Mouse (Mus musculus): ENCODE measurements around the gene Acap2. TPM values are rescaled to one million over a fixed set of nuclear protein-coding genes. Genes with fewer than 3 reads are reported as not detected.
A peak's percentile ranks its signal among the peaks of the same experiment; 100 is the strongest.

Gene Acap2
- polyA plus RNA-seq, 1 experiment from 2014 or later: 27.2 TPM

DNA sequence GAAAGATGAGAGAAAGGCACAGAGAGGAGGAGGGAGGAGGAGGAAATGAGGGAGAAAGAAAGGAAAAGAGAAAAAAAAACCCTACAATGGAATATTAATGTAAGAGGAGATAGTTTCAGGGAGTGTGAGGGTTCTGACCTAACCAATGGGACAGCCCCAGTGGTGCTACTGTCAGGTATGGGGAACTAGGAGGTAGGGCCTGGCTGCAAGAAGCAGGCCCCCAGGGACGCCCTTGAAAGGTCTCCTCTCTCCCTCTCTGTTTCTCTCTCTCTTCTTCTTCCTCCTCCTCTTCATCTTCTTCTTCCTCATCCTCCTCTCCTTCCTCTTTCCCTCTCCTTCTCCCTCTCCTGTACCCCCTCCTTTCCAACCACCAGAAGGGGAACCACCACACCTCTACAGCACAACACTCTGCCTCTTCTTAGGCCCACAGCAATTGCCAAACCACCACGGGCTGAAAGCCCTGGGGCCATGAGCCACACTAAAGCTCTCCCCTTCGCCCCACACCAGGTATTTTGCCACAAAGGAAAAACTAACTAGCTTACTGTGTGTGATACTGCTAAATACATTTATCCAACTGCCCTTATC lies 126.6 kb downstream of the Acap2 start:
- Histone ChIP-seq H3K27me3 (no peaks in the 10 kb centered on the region), H3K4me1 (peaks cover 12% of the 10 kb centered on the region), H3K27ac (no peak overlapping the region), H3K9me3 (no peaks in the 10 kb centered on the region), H3K9ac (no peak overlapping the region), H3K4me2 (no peak overlapping the region), H3K36me3 (no peaks in the 10 kb centered on the region), H3K4me3 (no peak overlapping the region)
- WGBS: 75% methylated on average over 3 of the region's 3 CpGs
- no peak for ATAC-seq (ENCODE audit: borderline replicate concordance, extremely low read depth, low FRiP score, low TSS enrichment)

DNA sequence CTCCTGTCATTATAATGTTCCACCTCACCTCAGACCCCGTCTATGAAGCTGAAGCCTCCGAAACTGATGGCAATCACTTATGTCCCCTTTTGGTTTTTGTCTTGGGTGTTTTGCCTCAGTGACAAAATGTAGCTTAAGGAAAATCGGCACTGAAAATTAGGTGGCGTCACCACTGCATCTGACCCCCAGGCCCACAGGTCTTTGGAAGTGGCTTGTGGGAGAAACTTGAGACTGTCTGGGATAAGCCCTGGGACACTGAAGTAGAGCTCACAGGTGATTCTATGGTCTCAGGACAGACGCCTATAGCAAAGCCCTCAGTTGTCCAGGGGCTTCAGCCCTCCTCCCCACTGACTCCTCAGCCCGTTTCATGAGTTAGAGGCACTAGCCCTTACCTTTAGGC lies 129.3 kb downstream of the Acap2 start:
- no peak for ATAC-seq (ENCODE audit: borderline replicate concordance, extremely low read depth, low FRiP score, low TSS enrichment)
- 82% methylated on average over 6 of the region's 6 CpGs for WGBS
- peaks cover 26% of the 10 kb centered on the region for H3K4me1 ChIP-seq
- no peak overlapping the region for H3K4me3 ChIP-seq
- H3K36me3 ChIP-seq: no peaks in the 10 kb centered on the region
- no peaks in the 10 kb centered on the region for H3K27me3 ChIP-seq
- H3K9me3 ChIP-seq: no peaks in the 10 kb centered on the region
- no peak overlapping the region for H3K27ac ChIP-seq
- no peak overlapping the region for H3K4me2 ChIP-seq
- H3K9ac ChIP-seq: no peak overlapping the region

DNA sequence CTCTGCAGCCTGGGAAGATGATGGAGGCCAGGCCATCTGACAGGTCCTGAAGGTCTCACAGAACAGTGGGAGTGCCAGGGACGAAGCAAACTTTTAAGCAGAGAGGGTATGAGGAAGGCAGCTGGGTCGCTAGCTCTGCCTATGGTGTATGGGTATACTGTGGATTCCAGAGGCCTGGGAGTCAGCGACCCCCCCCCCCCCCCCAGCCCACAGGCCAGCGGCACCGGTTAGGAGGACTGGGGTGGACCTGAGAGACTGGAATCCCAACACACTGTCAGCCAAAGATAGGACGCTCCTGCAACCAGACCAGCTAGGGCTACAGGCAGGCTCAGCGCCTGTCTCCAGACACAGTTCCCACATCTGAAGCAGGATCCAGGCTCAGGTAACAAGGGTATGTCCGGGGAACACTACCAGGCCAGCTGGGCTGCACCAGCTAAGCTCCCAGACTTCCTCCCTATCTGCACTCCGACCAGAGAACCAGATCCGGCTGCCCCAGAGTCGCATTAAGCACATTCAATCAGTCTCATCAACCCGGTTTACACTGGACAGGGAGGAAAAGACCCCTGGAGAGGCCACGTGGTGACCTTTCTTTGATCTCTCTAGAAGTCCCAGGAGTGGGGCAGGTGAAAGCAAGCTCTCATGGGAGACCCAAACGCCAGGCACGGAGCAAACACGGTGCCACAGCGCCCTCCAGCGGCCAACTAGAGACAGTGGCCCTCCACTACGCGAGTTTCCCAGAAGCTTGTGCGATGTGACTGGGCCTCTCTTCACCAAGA lies 130.5 kb downstream of the Acap2 start:
- Histone ChIP-seq H3K9me3 (no peaks in the 10 kb centered on the region), H3K27me3 (no peaks in the 10 kb centered on the region), H3K4me3 (0 out of 2 replicates have a peak overlapping the region, but pooled peaks have one; percentile 5), H3K4me2 (peak overlapping the region; percentile 33), H3K36me3 (no peaks in the 10 kb centered on the region), H3K9ac (no peak overlapping the region), H3K4me1 (peaks cover 26% of the 10 kb centered on the region), H3K27ac (no peak overlapping the region)
- WGBS: 13% methylated on average over 19 of the region's 21 CpGs
- ATAC-seq (ENCODE audit: borderline replicate concordance, extremely low read depth, low FRiP score, low TSS enrichment): peak; percentile 67

DNA sequence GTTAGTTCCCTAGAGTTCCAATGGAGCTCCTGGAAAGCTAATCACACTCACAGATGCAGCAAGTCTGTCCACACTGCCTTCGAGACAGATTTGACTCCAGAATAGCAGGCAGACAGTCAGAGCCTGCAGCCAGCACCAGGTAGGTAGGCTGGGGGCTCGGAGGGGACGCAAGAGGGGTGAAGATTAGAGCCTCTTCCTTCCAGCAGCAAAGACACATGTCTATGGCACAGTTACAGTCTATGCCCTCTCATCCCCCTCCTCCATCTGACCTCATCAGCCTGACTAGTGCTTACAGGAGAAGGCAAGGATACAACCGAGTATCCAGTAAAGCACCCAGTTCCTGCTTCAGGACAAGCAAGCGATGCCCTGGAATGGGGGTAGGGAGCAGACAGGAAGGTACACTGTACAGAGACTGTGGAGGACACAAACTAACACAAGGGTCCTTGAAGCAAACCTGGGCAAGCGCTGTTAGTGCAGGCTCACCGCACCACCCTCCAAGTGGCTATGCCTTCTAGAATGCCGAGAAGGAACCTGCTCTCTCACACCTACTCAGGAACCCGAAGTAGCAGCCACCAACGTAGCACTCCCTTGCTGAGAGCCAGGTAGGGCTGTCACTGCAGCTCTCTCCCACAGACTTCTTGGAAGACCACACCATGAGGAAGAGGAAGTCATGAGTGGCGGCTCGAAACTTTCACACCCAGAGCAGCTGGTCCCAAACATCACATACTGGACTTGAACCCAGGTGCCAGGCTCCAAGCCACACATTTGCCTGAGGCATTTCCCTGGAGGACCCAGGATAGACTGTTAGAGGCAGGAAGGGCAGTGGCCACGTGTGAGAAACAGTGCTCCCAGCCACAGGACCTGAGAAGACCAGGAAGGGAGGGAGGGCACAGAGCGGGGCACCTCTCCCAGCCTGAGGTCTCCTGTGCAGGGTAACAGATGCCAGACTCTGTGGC lies 131.6 kb downstream of the Acap2 start:
- no peaks in the 10 kb centered on the region for H3K27me3 ChIP-seq
- no peaks in the 10 kb centered on the region for H3K9me3 ChIP-seq
- H3K4me2 ChIP-seq: no peak overlapping the region
- H3K27ac ChIP-seq: no peak overlapping the region
- 71% methylated on average over 14 of the region's 14 CpGs for WGBS
- H3K36me3 ChIP-seq: no peaks in the 10 kb centered on the region
- H3K4me1 ChIP-seq: peaks cover 26% of the 10 kb centered on the region
- H3K4me3 ChIP-seq: no peak overlapping the region
- no peak overlapping the region for H3K9ac ChIP-seq
- ATAC-seq (ENCODE audit: borderline replicate concordance, extremely low read depth, low FRiP score, low TSS enrichment): no peak

DNA sequence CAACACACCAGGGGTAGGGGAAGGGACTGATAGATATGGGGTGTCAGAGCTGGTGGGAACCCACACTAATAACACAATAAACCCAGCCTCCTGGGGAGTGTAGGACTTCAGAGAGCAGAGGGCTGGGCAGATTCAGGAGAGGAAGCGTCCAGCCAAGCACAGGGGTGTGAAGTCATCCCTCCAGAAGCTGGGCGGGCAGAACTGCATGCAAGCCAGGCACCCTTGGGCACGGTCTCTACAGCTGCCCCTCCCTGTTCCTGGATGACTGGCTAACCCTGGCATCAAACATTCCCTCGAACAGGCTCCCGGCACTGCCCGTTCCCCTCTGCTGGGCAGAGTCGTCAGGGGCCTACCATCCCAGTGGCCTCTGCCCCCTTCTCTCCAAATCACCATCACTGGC lies 132.8 kb downstream of the Acap2 start:
- H3K36me3 ChIP-seq: no peaks in the 10 kb centered on the region
- ATAC-seq (ENCODE audit: borderline replicate concordance, extremely low read depth, low FRiP score, low TSS enrichment): no peak
- no peaks in the 10 kb centered on the region for H3K9me3 ChIP-seq
- H3K4me3 ChIP-seq: no peak overlapping the region
- H3K4me2 ChIP-seq: no peak overlapping the region
- no peak overlapping the region for H3K27ac ChIP-seq
- 78% methylated on average over 7 of the region's 7 CpGs for WGBS
- no peak overlapping the region for H3K9ac ChIP-seq
- peaks cover 26% of the 10 kb centered on the region for H3K4me1 ChIP-seq
- no peaks in the 10 kb centered on the region for H3K27me3 ChIP-seq

- Histone ChIP-seq H3K4me3 (no peak overlapping the region), H3K4me1 (peaks cover 26% of the 10 kb centered on the region), H3K9me3 (no peaks in the 10 kb centered on the region), H3K27me3 (no peaks in the 10 kb centered on the region), H3K9ac (no peak overlapping the region), H3K27ac (peak overlapping the region; percentile 79), H3K36me3 (no peaks in the 10 kb centered on the region), H3K4me2 (0 out of 2 replicates have a peak overlapping the region, but pooled peaks have one; percentile 11)
- peak; percentile 19; the same call in 1 of the 2 replicates for ATAC-seq (ENCODE audit: borderline replicate concordance, extremely low read depth, low FRiP score, low TSS enrichment)
- 45% methylated on average over 15 of the region's 15 CpGs for WGBS
Measured at GRCm38 (mm10) chr16:31066344-31067098, 134.5 kb downstream of the Acap2 start.

DNA sequence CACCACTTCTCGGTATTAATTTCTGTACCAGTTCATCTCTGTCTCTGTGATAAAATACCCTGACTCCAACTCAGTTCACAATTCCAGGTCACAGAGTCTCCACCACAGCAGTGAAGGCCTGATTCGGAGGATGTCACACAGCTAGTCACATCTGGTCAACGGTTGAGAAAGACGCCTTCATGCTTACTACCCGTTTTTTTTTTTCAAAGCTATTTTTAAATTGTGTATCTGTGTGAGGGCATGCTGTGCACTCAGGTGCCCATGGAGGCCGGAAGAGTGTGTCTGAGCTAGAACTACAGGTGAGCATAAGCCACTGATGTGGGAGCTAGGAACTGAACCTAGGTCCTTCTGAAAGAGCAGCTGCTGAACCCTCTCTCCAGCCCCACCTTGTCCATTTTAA lies 136.3 kb downstream of the Acap2 start:
- ATAC-seq (ENCODE audit: borderline replicate concordance, extremely low read depth, low FRiP score, low TSS enrichment): no peak
- WGBS: 83% methylated on average over 6 of the region's 6 CpGs
- H3K4me2 ChIP-seq: no peak overlapping the region

GRCm38 (mm10) chr16:31062918-31063317 lies 138.1 kb downstream of the Acap2 start:
- Histone ChIP-seq H3K27ac (no peak overlapping the region), H3K36me3 (no peaks in the 10 kb centered on the region), H3K4me3 (no peak overlapping the region), H3K4me1 (peaks cover 12% of the 10 kb centered on the region; the same call in 1 of the 2 replicates), H3K27me3 (no peaks in the 10 kb centered on the region), H3K4me2 (no peak overlapping the region), H3K9me3 (no peaks in the 10 kb centered on the region), H3K9ac (no peak overlapping the region)
- ATAC-seq (ENCODE audit: borderline replicate concordance, extremely low read depth, low FRiP score, low TSS enrichment): no peak
- 47% methylated on average over 3 of the region's 3 CpGs for WGBS

More for the DNA sequence above, 136.3 kb downstream of the Acap2 start:
- H3K27ac ChIP-seq: no peak overlapping the region
- H3K4me1 ChIP-seq: peaks cover 21% of the 10 kb centered on the region
- no peak overlapping the region for H3K4me3 ChIP-seq
- H3K36me3 ChIP-seq: no peaks in the 10 kb centered on the region
- no peak overlapping the region for H3K9ac ChIP-seq
- H3K27me3 ChIP-seq: no peaks in the 10 kb centered on the region
- no peaks in the 10 kb centered on the region for H3K9me3 ChIP-seq

DNA sequence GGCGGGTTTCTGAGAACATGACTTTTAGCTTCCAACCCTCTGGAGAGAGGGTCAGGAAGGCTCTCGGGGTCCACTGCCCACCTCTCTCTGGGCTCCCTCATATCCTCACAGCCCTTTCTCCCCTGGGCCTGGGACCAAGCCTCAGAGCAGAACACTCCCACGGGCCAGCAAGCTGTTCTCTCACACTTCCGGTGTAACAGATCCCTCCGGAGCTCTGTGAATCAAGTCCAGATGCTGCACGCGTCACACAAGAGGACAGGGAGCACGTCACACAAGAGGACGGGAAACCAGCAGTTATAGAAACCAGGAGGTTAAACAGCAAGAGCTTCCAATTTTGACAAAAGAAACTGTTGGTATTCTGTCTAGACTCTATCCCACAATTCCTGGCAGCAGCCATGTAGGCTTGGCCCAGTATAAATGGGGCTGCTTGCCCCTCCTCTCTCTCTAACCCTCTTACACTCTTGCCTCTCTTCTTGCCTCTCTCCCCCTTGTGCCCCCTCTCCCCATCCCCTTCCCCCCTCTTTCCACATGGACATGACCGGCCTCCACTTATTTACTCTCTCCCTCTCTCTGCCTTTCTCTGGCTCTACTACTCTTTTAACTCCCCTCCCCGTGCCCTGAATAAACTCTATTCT lies 139.7 kb downstream of the Acap2 start:
- 80% methylated on average over 11 of the region's 11 CpGs for WGBS
- Histone ChIP-seq H3K4me1 (peaks cover 11% of the 10 kb centered on the region), H3K36me3 (no peaks in the 10 kb centered on the region), H3K27me3 (no peaks in the 10 kb centered on the region), H3K27ac (no peak overlapping the region), H3K9me3 (no peaks in the 10 kb centered on the region), H3K4me2 (no peak overlapping the region), H3K4me3 (no peak overlapping the region), H3K9ac (no peak overlapping the region)
- ATAC-seq (ENCODE audit: borderline replicate concordance, extremely low read depth, low FRiP score, low TSS enrichment): no peak

- 88% methylated on average over 13 of the region's 13 CpGs for WGBS
- H3K36me3 ChIP-seq: no peaks in the 10 kb centered on the region
- peaks cover 15% of the 10 kb centered on the region for H3K4me1 ChIP-seq
- H3K9ac ChIP-seq: no peak overlapping the region
- no peak overlapping the region for H3K4me3 ChIP-seq
- no peak overlapping the region for H3K4me2 ChIP-seq
- ATAC-seq (ENCODE audit: borderline replicate concordance, extremely low read depth, low FRiP score, low TSS enrichment): no peak
- H3K27me3 ChIP-seq: no peaks in the 10 kb centered on the region
- no peak overlapping the region for H3K27ac ChIP-seq
- H3K9me3 ChIP-seq: no peaks in the 10 kb centered on the region
Measured at GRCm38 (mm10) chr16:31060714-31061113, 140.3 kb downstream of the Acap2 start.

GRCm38 (mm10) chr16:31060226-31060625 lies 140.8 kb downstream of the Acap2 start:
- no peaks in the 10 kb centered on the region for H3K9me3 ChIP-seq
- H3K36me3 ChIP-seq: no peaks in the 10 kb centered on the region
- ATAC-seq (ENCODE audit: borderline replicate concordance, extremely low read depth, low FRiP score, low TSS enrichment): no peak
- peaks cover 20% of the 10 kb centered on the region for H3K4me1 ChIP-seq
- no peak overlapping the region for H3K4me2 ChIP-seq
- no peak overlapping the region for H3K27ac ChIP-seq
- H3K9ac ChIP-seq: no peak overlapping the region
- H3K4me3 ChIP-seq: no peak overlapping the region
- no peaks in the 10 kb centered on the region for H3K27me3 ChIP-seq
- WGBS: 90% methylated on average over 3 of the region's 3 CpGs
